Comparison of ENCODE assay signal across 9 mouse cellular contexts in the genomic region with DNA sequence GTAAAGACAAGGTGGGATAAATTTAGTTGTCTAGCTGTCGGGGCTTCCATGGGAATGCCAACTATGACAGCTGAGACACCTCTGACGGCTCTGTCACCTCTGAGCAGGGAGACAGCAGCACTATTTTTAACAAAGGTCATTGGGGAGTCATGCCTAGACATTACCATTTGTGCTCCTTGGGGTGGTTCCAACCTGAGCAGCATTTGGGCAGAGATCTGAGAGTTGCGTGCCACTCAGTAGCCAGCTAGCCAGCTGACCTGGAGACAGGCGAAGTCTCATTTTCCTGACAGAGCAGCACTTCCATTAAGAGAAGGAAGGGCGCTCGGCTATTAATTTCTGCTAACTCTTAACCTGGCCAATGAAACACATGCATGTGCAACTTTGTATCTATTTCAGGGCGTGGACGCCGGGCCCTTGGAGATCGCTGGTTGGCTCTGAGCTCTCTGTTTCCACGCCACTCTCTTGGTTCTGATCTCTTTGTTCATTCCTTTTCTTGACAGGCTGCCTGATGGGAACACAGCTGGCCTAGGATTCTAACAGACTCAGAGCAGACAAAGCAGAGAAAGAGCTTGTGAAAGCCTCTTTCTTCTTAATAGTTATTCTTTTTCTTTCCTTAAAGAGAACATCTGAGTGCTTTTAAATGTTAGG. TPM values are rescaled to one million over a fixed set of nuclear protein-coding genes. Genes with fewer than 3 reads are reported as not detected.
A peak's percentile ranks its signal among the peaks of the same experiment; 100 is the strongest.
DNase-seq lines count a peak whose midpoint lies in the region; ATAC-seq and TF ChIP-seq lines count a peak whose summit lies in the region.
"Had no signal": no experiment of that assay in that cellular context is flagged by ENCODE, and none has a peak within 500 bp of the region (broad histone marks: within the 10 kb centered on the region; RNA-seq: fewer than 3 reads in every experiment).

No protein-coding gene starts in this region.

- peak; percentile 80 for ATAC-seq in hindbrain, postnatal 0 days

- TF ChIP-seq CTCF in hindbrain, postnatal 0 days (IDR thresholded peaks at IDR 0.05; ENCODE audit: low read depth), result no peak

- WGBS in hindbrain, postnatal 0 days, result 43% methylated on average over 11 of the region's 11 CpGs

- no peaks in the 10 kb centered on the region for H3K27me3 ChIP-seq in hindbrain, postnatal 0 days (ENCODE audit: insufficient read depth, low read length)
- H3K27me3 ChIP-seq: liver, embryonic 13.5 days had no signal

- H3K4me1 ChIP-seq in hindbrain, postnatal 0 days (ENCODE audit: insufficient read depth, low read length), result peaks cover 16% of the 10 kb centered on the region
- H3K4me1 ChIP-seq: liver, embryonic 13.5 days had no signal

- DNase-seq in adrenal gland, adult 2 months, result peak; percentile 27
- no peak for DNase-seq in adrenal gland, adult 18-20 months (ENCODE audit: low spot score in 2 of 2)
- peak; percentile 54 for DNase-seq in cerebellum, adult 8-10 months
- DNase-seq in heart, adult 11 months, result peak; percentile 96
- DNase-seq in hindbrain, postnatal 0 days (ENCODE audit: low spot score), result peak; percentile 56
- no peak for DNase-seq in thymus, postnatal 10 days (ENCODE audit: low spot score in 2 of 2)
- DNase-seq in spleen, postnatal 10 days (ENCODE audit: low spot score in 2 of 2), result no peak
- no peak for DNase-seq in spleen, postnatal 4 days (ENCODE audit: low spot score in 2 of 2)
- DNase-seq: liver, embryonic 13.5 days had no signal

- H3K9me3 ChIP-seq in hindbrain, postnatal 0 days (ENCODE audit: low read length), result no peaks in the 10 kb centered on the region
- H3K9me3 ChIP-seq: liver, embryonic 13.5 days had no signal

- no peak overlapping the region for H3K9ac ChIP-seq in hindbrain, postnatal 0 days (replicated peaks; ENCODE audit: low read length)
- H3K9ac ChIP-seq: liver, embryonic 13.5 days had no signal

- H3K4me3 ChIP-seq in hindbrain, postnatal 0 days (ENCODE audit: low read length), result no peak overlapping the region
- H3K4me3 ChIP-seq: liver, embryonic 13.5 days had no signal

- H3K4me2 ChIP-seq in hindbrain, postnatal 0 days (ENCODE audit: low read depth, low read length), result no peak overlapping the region
- H3K4me2 ChIP-seq: liver, embryonic 13.5 days had no signal

- H3K36me3 ChIP-seq in hindbrain, postnatal 0 days (ENCODE audit: insufficient read depth, low read length), result no peaks in the 10 kb centered on the region
- H3K36me3 ChIP-seq: liver, embryonic 13.5 days had no signal

- H3K27ac ChIP-seq in hindbrain, postnatal 0 days, result no peak overlapping the region; the same call in 1 of the 2 replicates
- H3K27ac ChIP-seq: liver, embryonic 13.5 days had no signal

RNA-seq across cellular contexts. Expression of a gene that starts 40.4 kb away (rescaled TPM):
- total RNA-seq in adrenal gland, adult 2 months (2021), result not detected
- polyA plus RNA-seq in adrenal gland, adult 2 months (2012; rRNA removed), result not detected in 2 replicates
- not detected for total RNA-seq in adrenal gland, adult 18-20 months (2021)
- not detected in 2 replicates for total RNA-seq in hindbrain, postnatal 0 days (2014; rRNA removed)
- polyA plus RNA-seq in hindbrain, postnatal 0 days (2015; fragmentation: Nextera tagmentation; extraction: Ambion mirVana), result not detected in 2 replicates
- polyA plus RNA-seq: liver, embryonic 13.5 days had no signal

Comparison
In these comparisons a context has a peak if more than half of its experiments do, and no peak if none do; other contexts are left out.
1. DNase-seq: peak in adrenal gland, adult 2 months (single experiment), cerebellum, adult 8-10 months (single experiment), heart, adult 11 months (single experiment) and hindbrain, postnatal 0 days (single experiment); none in adrenal gland, adult 18-20 months (0 of 2), thymus, postnatal 10 days (0 of 2), spleen, postnatal 10 days (0 of 2) and spleen, postnatal 4 days (0 of 2).